Mouse (Mus musculus): ENCODE measurements around the gene Olfr205. TPM values are rescaled to one million over a fixed set of nuclear protein-coding genes. Genes with fewer than 3 reads are reported as not detected.

Olfr205 gene
- polyA plus RNA-seq (2012; rRNA removed; ENCODE audit: low replicate concordance) = not detected in 2 replicates

GRCm38 (mm10) chr16:59331038-59331437, at the start of gene Olfr205:
Olfr205 (minus strand) TSS chr16:59331138.

GRCm38 (mm10) chr16:59363893-59364292, 33.0 kb upstream of the Olfr205 start, which contains the start of gene Olfr209:
Olfr209 (minus strand) TSS chr16:59363993.

GRCm38 (mm10) chr16:59349146-59349545, 18.2 kb upstream of the Olfr205 start, which contains the start of gene Olfr206:
Olfr206 (minus strand) TSS chr16:59349246.

GRCm38 (mm10) chr16:59318148-59318547, 12.8 kb downstream of the Olfr205 start, which contains the start of gene Olfr204:
Olfr204 (minus strand) TSS chr16:59318248.

GRCm38 (mm10) chr16:59298581-59298980, 32.4 kb downstream of the Olfr205 start, which contains the start of gene Olfr203:
Olfr203 (plus strand) TSS chr16:59298881.

GRCm38 (mm10) chr16:59286693-59287092, 44.2 kb downstream of the Olfr205 start, which contains the start of gene Olfr202:
Olfr202 (minus strand) TSS chr16:59286793.

Other genes with a start within 250 kb of the Olfr205 start
- not detected in 2 replicates for gene Olfr191, start 241.3 kb downstream of the Olfr205 start, polyA plus RNA-seq (2012; rRNA removed; ENCODE audit: low replicate concordance)
- gene Olfr193, start 219.3 kb downstream of the Olfr205 start, polyA plus RNA-seq (2012; rRNA removed; ENCODE audit: low replicate concordance) = not detected in 2 replicates
- not detected in 2 replicates for gene Olfr194, start 210.1 kb downstream of the Olfr205 start, polyA plus RNA-seq (2012; rRNA removed; ENCODE audit: low replicate concordance)
- not detected in 2 replicates for gene Olfr195, start 184.1 kb downstream of the Olfr205 start, polyA plus RNA-seq (2012; rRNA removed; ENCODE audit: low replicate concordance)
- not detected in 2 replicates for gene Olfr196, start 160.7 kb downstream of the Olfr205 start, polyA plus RNA-seq (2012; rRNA removed; ENCODE audit: low replicate concordance)
- gene Olfr198, start 127.6 kb downstream of the Olfr205 start, polyA plus RNA-seq (2012; rRNA removed; ENCODE audit: low replicate concordance) = not detected in 2 replicates
- not detected in 2 replicates for gene Olfr199, start 111.4 kb downstream of the Olfr205 start, polyA plus RNA-seq (2012; rRNA removed; ENCODE audit: low replicate concordance)
- gene Olfr201, start 58.5 kb downstream of the Olfr205 start, polyA plus RNA-seq (2012; rRNA removed; ENCODE audit: low replicate concordance) = not detected in 2 replicates
- not detected in 2 replicates for gene Olfr202, start 44.3 kb downstream of the Olfr205 start, polyA plus RNA-seq (2012; rRNA removed; ENCODE audit: low replicate concordance)
- not detected in 2 replicates for gene Olfr203, start 32.3 kb downstream of the Olfr205 start, polyA plus RNA-seq (2012; rRNA removed; ENCODE audit: low replicate concordance)
- not detected in 2 replicates for gene Olfr204, start 12.9 kb downstream of the Olfr205 start, polyA plus RNA-seq (2012; rRNA removed; ENCODE audit: low replicate concordance)
- gene Olfr206, start 18.1 kb upstream of the Olfr205 start, polyA plus RNA-seq (2012; rRNA removed; ENCODE audit: low replicate concordance) = not detected in 2 replicates
- not detected in 2 replicates for gene Olfr209, start 32.9 kb upstream of the Olfr205 start, polyA plus RNA-seq (2012; rRNA removed; ENCODE audit: low replicate concordance)
- 0.03 TPM in 1 of 2 replicates, not detected in the other for gene Gabrr3, start 76.2 kb upstream of the Olfr205 start, polyA plus RNA-seq (2012; rRNA removed; ENCODE audit: low replicate concordance)
- 6.2 and 14.9 TPM in 2 replicates for gene Riox2, start 140.6 kb upstream of the Olfr205 start, polyA plus RNA-seq (2012; rRNA removed; ENCODE audit: low replicate concordance)

Data from subcutaneous adipose tissue, adult 2 months (tissue).